Mouse (Mus musculus) liver, embryonic 11.5 days (tissue): Measurements from ENCODE around the gene Foxj1. TPM values are rescaled to one million over a fixed set of nuclear protein-coding genes. Genes with fewer than 3 reads are reported as not detected.

Experiments
- ATAC-seq: fragments of 200-750 bp; cut with Nextera tagmentation; replicated peaks from 2 replicates; pipeline ENCODE4 v1.8.0; 2017; ENCODE audit warnings: moderate number of reproducible peaks, mild to moderate bottlenecking, moderate TSS enrichment, moderate library complexity; ENCODE audit not compliant: low FRiP score
- DNase-seq: peaks from one replicate; pipeline ENCODE4 v3.0.0-alpha.2; 2017; ENCODE audit warnings: low spot score
- H3K27ac ChIP-seq: fragments of 300-500 bp; sonication (generic); 2 replicates; pipeline ENCODE4 v1.5.1; 2014; ENCODE audit warnings: mild to moderate bottlenecking, low read depth, low read length, control low read depth
- H3K27me3 ChIP-seq: fragments of 300-500 bp; sonication (generic); replicated peaks from 2 replicates; pipeline ENCODE4 v1.6.1; 2014; ENCODE audit warnings: low read length, mixed read lengths; ENCODE audit not compliant: control insufficient read depth, insufficient read depth
- H3K36me3 ChIP-seq: fragments of 300-500 bp; sonication (generic); 2 replicates; pipeline ENCODE4 v1.6.1; 2014; ENCODE audit warnings: mild to moderate bottlenecking, low read length, moderate library complexity, mixed read lengths; ENCODE audit not compliant: control insufficient read depth, insufficient read depth
- H3K4me1 ChIP-seq: fragments of 300-500 bp; sonication (generic); replicated peaks from 2 replicates; pipeline ENCODE4 v1.6.1; 2014; ENCODE audit warnings: low read length, mixed read lengths; ENCODE audit not compliant: control insufficient read depth, insufficient read depth
- H3K4me2 ChIP-seq: fragments of 300-500 bp; sonication (generic); 2 replicates; pipeline ENCODE4 v1.6.1; 2014; ENCODE audit warnings: mild to moderate bottlenecking, control low read depth, moderate library complexity
- H3K4me3 ChIP-seq: fragments of 300-500 bp; sonication (generic); 2 replicates; pipeline ENCODE4 v1.5.1; 2014; ENCODE audit warnings: low read depth, low read length, control low read depth
- H3K9ac ChIP-seq: fragments of 300-500 bp; sonication (generic); 2 replicates; pipeline ENCODE4 v1.6.1; 2014; ENCODE audit warnings: low read depth, low read length, control low read depth
- H3K9me3 ChIP-seq: fragments of 300-500 bp; sonication (generic); 2 replicates; pipeline ENCODE4 v1.6.1; 2016; ENCODE audit warnings: low read length, inconsistent platforms, mixed read lengths; ENCODE audit not compliant: control insufficient read depth
- WGBS: fragments of 180-500 bp; shearing (Covaris S2); extraction: QIAGEN DNeasy Blood & Tissue Kit; methylation state at CpG from one replicate; pipeline ENCODE4 v1.1.7; 2014; 5-methylcytosine and 5-hydroxymethylcytosine counted together
- polyA plus RNA-seq: library from polyadenylated mRNA; unstranded; fragments of >200 nt; fragmentation: Nextera tagmentation; extraction: Ambion mirVana; gene quantifications from 2 replicates; pipeline ENCODE4 v1.2.1, GENCODE M21; 2014

The Foxj1 gene
- polyA plus RNA-seq, 1 experiment from 2014 or later, result 1.3 TPM

DNA sequence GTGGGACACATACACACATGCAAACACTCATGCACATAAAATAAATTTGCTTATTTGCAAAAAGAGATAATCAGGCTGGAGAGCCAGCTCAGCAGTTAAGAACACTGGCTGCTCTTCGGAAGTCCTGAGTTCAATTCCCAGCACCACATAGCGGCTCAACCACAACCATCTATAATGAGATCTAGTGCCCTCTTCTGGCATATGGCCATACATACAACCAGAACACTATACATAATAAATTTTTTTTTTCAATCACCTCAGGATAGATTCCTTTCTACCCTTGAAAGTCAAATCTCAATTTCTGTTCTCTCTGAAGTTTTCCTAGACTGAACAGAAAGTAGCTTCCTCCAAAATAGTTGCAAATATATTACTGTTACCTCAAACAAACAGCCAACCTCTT, 29.8 kb downstream of the Foxj1 start:
- WGBS, result 96% methylated on average over 2 of the region's 2 CpGs
- peaks cover 3% of the 10 kb centered on the region; the same call in 1 of the 2 replicates for H3K9me3 ChIP-seq
- H3K27me3 ChIP-seq, result no peaks in the 10 kb centered on the region
- H3K36me3 ChIP-seq, result peaks cover 24% of the 10 kb centered on the region
- no peak overlapping the region for H3K9ac ChIP-seq
- peak overlapping the region; percentile 86 for H3K4me2 ChIP-seq
- H3K27ac ChIP-seq, result no peak overlapping the region
- peaks cover 19% of the 10 kb centered on the region for H3K4me1 ChIP-seq
- ATAC-seq (no peak), DNase-seq (no peak)
- peak overlapping the region; percentile 72 for H3K4me3 ChIP-seq

GRCm38 (mm10) chr11:116298621-116299020, 36.6 kb downstream of the Foxj1 start:
- ATAC-seq, result no peak
- H3K27me3 ChIP-seq, result no peaks in the 10 kb centered on the region
- H3K4me1 ChIP-seq, result peaks cover 5% of the 10 kb centered on the region
- no peak overlapping the region for H3K9ac ChIP-seq
- no peak overlapping the region for H3K4me3 ChIP-seq
- H3K27ac ChIP-seq, result no peak overlapping the region
- no peak overlapping the region for H3K4me2 ChIP-seq
- peaks cover 21% of the 10 kb centered on the region; the same call in 1 of the 2 replicates for H3K36me3 ChIP-seq
- H3K9me3 ChIP-seq, result no peaks in the 10 kb centered on the region
- no peak for DNase-seq
- WGBS, result 89% methylated on average over 6 of the region's 6 CpGs

DNA sequence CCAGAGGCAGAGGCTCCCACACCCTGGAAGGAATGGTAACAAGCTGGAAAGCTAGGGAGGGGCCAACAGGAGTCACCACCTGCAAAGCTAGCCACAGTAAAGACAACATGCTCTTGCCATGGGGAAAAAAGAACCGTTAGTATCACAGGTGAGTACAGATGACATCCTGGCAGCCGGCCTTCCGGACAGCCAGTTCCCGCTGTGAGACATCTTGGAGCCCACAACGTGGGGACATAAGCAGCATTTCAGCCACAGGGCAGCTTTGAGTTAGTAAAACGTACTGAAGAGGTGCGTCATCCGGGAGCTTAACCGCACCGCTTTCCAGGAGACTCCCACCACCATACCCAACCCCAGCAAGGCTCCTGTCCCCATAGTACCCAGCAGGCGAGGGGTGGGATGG, 37.0 kb downstream of the Foxj1 start:
- Histone ChIP-seq H3K4me2 (no peak overlapping the region), H3K9me3 (no peaks in the 10 kb centered on the region), H3K4me1 (peaks cover 6% of the 10 kb centered on the region), H3K27ac (no peak overlapping the region), H3K36me3 (peaks cover 19% of the 10 kb centered on the region; the same call in 1 of the 2 replicates), H3K9ac (no peak overlapping the region), H3K27me3 (no peaks in the 10 kb centered on the region), H3K4me3 (no peak overlapping the region)
- WGBS, result 90% methylated on average over 11 of the region's 11 CpGs
- ATAC-seq (no peak), DNase-seq (no peak)

- no peak for ATAC-seq
- peaks cover 11% of the 10 kb centered on the region for H3K4me1 ChIP-seq
- H3K4me2 ChIP-seq, result no peak overlapping the region
- H3K9ac ChIP-seq, result no peak overlapping the region
- H3K27ac ChIP-seq, result no peak overlapping the region
- 68% methylated on average over 3 of the region's 3 CpGs for WGBS
- no peak overlapping the region for H3K4me3 ChIP-seq
- peaks cover 17% of the 10 kb centered on the region; the same call in 1 of the 2 replicates for H3K36me3 ChIP-seq
- no peaks in the 10 kb centered on the region for H3K27me3 ChIP-seq
- no peaks in the 10 kb centered on the region for H3K9me3 ChIP-seq
- DNase-seq, result no peak
Observed at GRCm38 (mm10) chr11:116297017-116297416, 38.2 kb downstream of the Foxj1 start.

GRCm38 (mm10) chr11:116296191-116296734, 38.9 kb downstream of the Foxj1 start:
- DNase-seq (no peak), ATAC-seq (no peak)
- Histone ChIP-seq H3K36me3 (peaks cover 12% of the 10 kb centered on the region; the same call in 1 of the 2 replicates), H3K9ac (no peak overlapping the region), H3K9me3 (no peaks in the 10 kb centered on the region), H3K27me3 (no peaks in the 10 kb centered on the region), H3K4me3 (no peak overlapping the region), H3K27ac (no peak overlapping the region), H3K4me1 (peaks cover 11% of the 10 kb centered on the region), H3K4me2 (no peak overlapping the region)
- WGBS, result 91% methylated on average over 8 of the region's 8 CpGs

DNA sequence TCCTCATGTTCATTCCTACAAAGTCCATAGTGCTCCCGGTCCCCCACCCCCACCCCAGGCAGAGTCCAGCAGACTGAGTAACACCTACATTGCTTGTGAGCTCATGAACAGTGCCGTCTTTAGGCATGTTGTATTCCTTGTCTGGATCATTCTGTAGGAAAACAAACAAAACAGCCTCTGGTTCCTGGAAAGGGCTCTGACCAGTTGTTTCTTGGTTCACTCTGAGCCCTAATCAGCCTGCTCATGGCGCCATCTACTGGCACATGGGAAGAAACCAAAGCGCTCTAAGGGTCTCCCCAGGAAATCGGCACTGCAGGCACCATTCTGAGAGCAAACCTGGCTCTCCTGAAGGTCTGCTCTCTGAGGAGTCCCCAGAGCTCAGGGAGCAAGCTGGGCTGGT, 40.9 kb downstream of the Foxj1 start:
- Histone ChIP-seq H3K9me3 (no peaks in the 10 kb centered on the region), H3K27ac (no peak overlapping the region), H3K4me1 (peaks cover 11% of the 10 kb centered on the region), H3K4me2 (no peak overlapping the region), H3K9ac (no peak overlapping the region), H3K4me3 (no peak overlapping the region), H3K36me3 (peaks cover 3% of the 10 kb centered on the region; the same call in 1 of the 2 replicates), H3K27me3 (no peaks in the 10 kb centered on the region)
- DNase-seq (no peak), ATAC-seq (0 out of 2 replicates have a peak, but pooled peaks have one; percentile 38)
- 38% methylated on average over 5 of the region's 5 CpGs for WGBS

GRCm38 (mm10) chr11:116293538-116294137, 41.6 kb downstream of the Foxj1 start:
- Histone ChIP-seq H3K36me3 (peaks cover 6% of the 10 kb centered on the region; the same call in 1 of the 2 replicates), H3K4me3 (no peak overlapping the region), H3K9ac (no peak overlapping the region), H3K27me3 (no peaks in the 10 kb centered on the region), H3K27ac (no peak overlapping the region), H3K4me1 (peaks cover 11% of the 10 kb centered on the region), H3K9me3 (no peaks in the 10 kb centered on the region), H3K4me2 (no peak overlapping the region)
- DNase-seq, result no peak
- ATAC-seq, result 0 out of 2 replicates have a peak, but pooled peaks have one; percentile 30
- 82% methylated on average over 12 of the region's 12 CpGs for WGBS

- Histone ChIP-seq H3K9me3 (no peaks in the 10 kb centered on the region), H3K4me3 (no peak overlapping the region), H3K27ac (peak overlapping the region; percentile 32; the same call in 1 of the 2 replicates), H3K36me3 (peaks cover 8% of the 10 kb centered on the region), H3K27me3 (no peaks in the 10 kb centered on the region), H3K4me2 (no peak overlapping the region), H3K9ac (no peak overlapping the region), H3K4me1 (peaks cover 11% of the 10 kb centered on the region)
- WGBS, result 91% methylated on average over 13 of the region's 13 CpGs
- no peak for DNase-seq
- ATAC-seq, result no peak
Observed at GRCm38 (mm10) chr11:116292401-116292800, 42.8 kb downstream of the Foxj1 start.

DNA sequence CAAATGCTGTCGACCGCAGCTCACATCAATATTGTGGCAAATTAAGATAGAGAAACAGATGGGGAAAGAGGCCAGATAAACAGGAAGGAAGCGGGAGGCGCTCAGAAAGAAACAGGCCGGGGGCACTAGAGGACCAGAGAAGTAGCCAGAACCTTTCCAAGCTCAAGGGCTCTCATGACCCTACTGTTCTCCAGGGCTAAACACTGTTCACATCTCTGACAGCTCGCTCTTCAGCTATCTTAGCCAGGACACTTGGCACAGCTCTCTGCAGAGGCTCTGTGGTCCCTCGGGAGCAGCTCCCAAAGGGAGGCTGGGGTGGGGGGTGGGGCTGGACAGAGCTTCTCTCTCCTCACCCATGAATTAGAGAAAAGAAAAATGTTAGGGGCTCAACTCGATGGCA, 44.6 kb downstream of the Foxj1 start:
- no peak overlapping the region for H3K27ac ChIP-seq
- H3K27me3 ChIP-seq, result peaks cover 3% of the 10 kb centered on the region
- H3K4me2 ChIP-seq, result no peak overlapping the region
- H3K36me3 ChIP-seq, result peaks cover 8% of the 10 kb centered on the region
- H3K9me3 ChIP-seq, result no peaks in the 10 kb centered on the region
- H3K4me1 ChIP-seq, result peaks cover 11% of the 10 kb centered on the region
- WGBS, result 55% methylated on average over 8 of the region's 8 CpGs
- DNase-seq, result no peak
- no peak overlapping the region for H3K4me3 ChIP-seq
- ATAC-seq, result no peak
- no peak overlapping the region for H3K9ac ChIP-seq
